Mouse (Mus musculus) forebrain, embryonic 11.5 days (tissue): ENCODE data around the gene Gmeb1. TPM values are rescaled to one million over a fixed set of nuclear protein-coding genes. Genes with fewer than 3 reads are reported as not detected.

Source experiments
- ATAC-seq: fragments of 200-750 bp; cut with Nextera tagmentation; replicated peaks from 2 replicates; pipeline ENCODE4 v1.8.0; 2017; ENCODE audit warnings: moderate TSS enrichment; ENCODE audit not compliant: low FRiP score
- DNase-seq: peaks from one replicate; pipeline ENCODE4 v3.0.0-alpha.2; 2017; ENCODE audit warnings: low spot score
- H3K27ac ChIP-seq: fragments of 300-500 bp; sonication (generic); 2 replicates; pipeline ENCODE4 v1.5.1; 2014; ENCODE audit warnings: low read depth, low read length
- H3K27me3 ChIP-seq: fragments of 300-500 bp; sonication (generic); 2 replicates; pipeline ENCODE4 v1.6.1; 2014; ENCODE audit warnings: mild to moderate bottlenecking, low read length, mixed read lengths; ENCODE audit not compliant: control insufficient read depth, insufficient read depth
- H3K36me3 ChIP-seq: fragments of 300-500 bp; sonication (generic); 2 replicates; pipeline ENCODE4 v1.6.1; 2014; ENCODE audit warnings: mild to moderate bottlenecking, low read length, moderate library complexity, mixed read lengths; ENCODE audit not compliant: control insufficient read depth, insufficient read depth
- H3K4me1 ChIP-seq: fragments of 300-500 bp; sonication (generic); replicated peaks from 2 replicates; pipeline ENCODE4 v1.6.1; 2014; ENCODE audit warnings: low read length, mixed read lengths; ENCODE audit not compliant: control insufficient read depth, insufficient read depth
- H3K4me2 ChIP-seq: fragments of 300-500 bp; sonication (generic); 2 replicates; pipeline ENCODE4 v1.6.1; 2014; ENCODE audit warnings: low read depth, mild to moderate bottlenecking, low read length, moderate library complexity, mixed read lengths; ENCODE audit not compliant: severe bottlenecking
- H3K4me3 ChIP-seq: fragments of 300-500 bp; sonication (generic); 2 replicates; pipeline ENCODE4 v1.5.1; 2014; ENCODE audit warnings: low read depth, low read length
- H3K9ac ChIP-seq: fragments of 300-500 bp; sonication (generic); 2 replicates; pipeline ENCODE4 v1.6.1; 2014; ENCODE audit warnings: low read length
- H3K9me3 ChIP-seq: fragments of 300-500 bp; sonication (generic); 2 replicates; pipeline ENCODE4 v1.6.1; 2016; ENCODE audit warnings: low read length, mixed read lengths; ENCODE audit not compliant: control insufficient read depth
- WGBS: fragments of 180-500 bp; shearing (Covaris S2); extraction: QIAGEN DNeasy Blood & Tissue Kit; methylation state at CpG from one replicate; pipeline ENCODE4 v1.1.7; 2014; 5-methylcytosine and 5-hydroxymethylcytosine counted together
- polyA plus RNA-seq: library from polyadenylated mRNA; unstranded; fragments of >200 nt; fragmentation: Nextera tagmentation; extraction: Ambion mirVana; gene quantifications from 2 replicates; pipeline ENCODE4 v1.2.1, GENCODE M21; 2014

The Gmeb1 gene
- polyA plus RNA-seq, 1 experiment from 2014 or later: 45.4 TPM

- no peaks in the 10 kb centered on the region for H3K27me3 ChIP-seq
- H3K27ac ChIP-seq: peak overlapping the region; percentile 50; the same call in 1 of the 2 replicates
- H3K4me3 ChIP-seq: no peak overlapping the region
- no peaks in the 10 kb centered on the region for H3K36me3 ChIP-seq
- 12% methylated on average over 6 of the region's 6 CpGs for WGBS
- ATAC-seq (0 out of 2 replicates have a peak, but pooled peaks have one; percentile 22), DNase-seq (no peak)
- no peak overlapping the region for H3K4me2 ChIP-seq
- no peak overlapping the region for H3K9ac ChIP-seq
- H3K4me1 ChIP-seq: no peaks in the 10 kb centered on the region; the same call in 1 of the 2 replicates
- H3K9me3 ChIP-seq: no peaks in the 10 kb centered on the region
Observed at GRCm38 (mm10) chr4:132268871-132269739, 7.7 kb upstream of the Gmeb1 start.

- Histone ChIP-seq H3K9ac (no peak overlapping the region), H3K27me3 (no peaks in the 10 kb centered on the region), H3K4me3 (no peak overlapping the region), H3K27ac (no peak overlapping the region), H3K4me2 (no peak overlapping the region), H3K4me1 (peaks cover 2% of the 10 kb centered on the region; the same call in 1 of the 2 replicates), H3K36me3 (no peaks in the 10 kb centered on the region), H3K9me3 (no peaks in the 10 kb centered on the region)
- ATAC-seq (no peak), DNase-seq (no peak)
- 83% methylated on average over 3 of the region's 3 CpGs for WGBS
Observed at GRCm38 (mm10) chr4:132266835-132267349, 5.5 kb upstream of the Gmeb1 start.

DNA sequence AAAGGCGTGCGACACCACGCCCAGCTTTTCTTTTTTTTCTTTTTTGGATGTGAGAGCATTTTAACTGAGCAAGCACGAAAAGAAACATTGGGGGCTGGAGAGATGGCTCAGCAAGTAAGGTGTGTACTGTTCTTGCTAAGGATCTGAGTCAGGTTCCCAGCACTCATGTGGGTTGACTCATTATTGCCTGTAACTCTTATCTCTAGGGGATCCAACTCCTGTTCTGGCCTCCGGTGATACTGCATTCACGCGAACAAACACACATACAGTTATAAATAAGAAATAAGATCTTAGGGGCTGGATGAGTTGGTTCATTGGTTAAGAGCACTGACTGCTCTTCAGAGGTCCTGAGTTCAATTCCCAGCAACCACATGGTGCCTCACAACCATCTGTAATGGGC lies 1.9 kb upstream of the Gmeb1 start:
- 95% methylated on average over 7 of the region's 7 CpGs for WGBS
- H3K9me3 ChIP-seq: no peaks in the 10 kb centered on the region
- H3K4me3 ChIP-seq: no peak overlapping the region
- no peak overlapping the region for H3K9ac ChIP-seq
- no peak for DNase-seq
- no peaks in the 10 kb centered on the region for H3K27me3 ChIP-seq
- no peaks in the 10 kb centered on the region for H3K36me3 ChIP-seq
- no peak for ATAC-seq
- no peak overlapping the region for H3K4me2 ChIP-seq
- no peak overlapping the region for H3K27ac ChIP-seq
- peaks cover 5% of the 10 kb centered on the region; the same call in 1 of the 2 replicates for H3K4me1 ChIP-seq

DNA sequence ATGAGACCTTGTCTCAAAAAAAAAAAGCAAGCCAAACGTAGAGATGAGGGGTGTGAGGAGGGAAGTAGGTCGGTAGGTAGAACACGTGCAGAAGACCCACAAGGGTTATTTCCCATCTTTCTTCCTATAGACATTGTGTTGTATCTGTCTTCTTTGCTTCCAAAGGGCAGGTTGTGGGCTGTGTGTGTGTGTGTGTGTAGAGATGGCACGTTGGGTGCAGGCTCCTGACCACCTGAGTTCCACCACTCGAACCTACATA lies 885 bp upstream of the Gmeb1 start:
- Histone ChIP-seq H3K9me3 (no peaks in the 10 kb centered on the region), H3K36me3 (no peaks in the 10 kb centered on the region), H3K27ac (no peak overlapping the region), H3K4me1 (peaks cover 5% of the 10 kb centered on the region; the same call in 1 of the 2 replicates), H3K4me2 (no peak overlapping the region), H3K4me3 (no peak overlapping the region), H3K27me3 (no peaks in the 10 kb centered on the region), H3K9ac (no peak overlapping the region)
- WGBS: 83% methylated on average over 5 of the region's 5 CpGs
- DNase-seq (no peak), ATAC-seq (no peak)

DNA sequence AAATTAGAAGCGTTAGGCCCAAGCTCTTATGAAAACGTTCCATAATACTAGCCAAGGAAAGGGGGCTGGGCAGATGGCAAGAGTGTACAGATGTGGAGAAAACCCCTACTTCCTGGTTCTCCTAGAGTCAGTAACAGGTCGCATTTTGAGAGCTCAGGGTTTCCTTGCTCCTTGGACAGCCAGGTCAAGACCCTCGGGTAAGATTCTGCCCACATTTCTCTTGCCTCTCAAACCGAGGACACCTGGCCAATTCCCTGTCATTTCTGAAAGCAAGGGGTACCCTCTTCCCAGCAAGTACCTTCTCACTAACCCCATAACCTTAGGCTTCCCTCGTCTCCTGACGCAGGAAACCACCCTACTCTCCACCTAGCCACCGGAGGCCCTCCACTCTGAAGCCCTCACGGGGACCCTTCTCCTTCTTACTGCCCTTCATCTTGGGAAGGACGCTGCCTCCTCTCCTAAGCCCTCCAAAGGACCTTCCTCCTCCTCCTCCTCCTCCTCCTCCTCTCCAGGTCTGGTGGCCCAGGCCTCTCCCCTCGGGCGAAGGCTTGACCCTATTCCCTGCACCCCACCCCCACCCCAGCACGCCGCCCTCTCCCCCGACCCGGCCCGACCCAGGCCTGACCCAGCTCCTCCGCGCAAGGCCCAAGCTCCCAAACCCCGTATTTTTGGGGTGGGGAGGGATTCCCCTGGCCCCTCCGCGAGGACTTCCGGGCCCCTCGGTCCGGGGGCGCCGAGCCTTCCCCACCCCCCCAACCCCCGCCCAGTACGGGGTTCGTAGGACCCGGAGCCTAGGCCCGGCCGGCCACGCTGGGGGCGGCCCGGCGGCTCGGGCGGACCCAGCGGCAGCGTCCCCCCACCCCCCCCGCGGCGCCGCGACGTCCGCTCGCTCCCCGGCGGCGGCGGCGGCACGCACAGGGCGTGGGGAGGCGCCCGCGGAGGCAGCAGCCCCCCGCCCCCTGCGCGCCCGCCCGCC lies 710 bp downstream of the Gmeb1 start:
- peaks cover 5% of the 10 kb centered on the region; the same call in 1 of the 2 replicates for H3K4me1 ChIP-seq
- WGBS: 4% methylated on average over 31 of the region's 64 CpGs
- H3K9ac ChIP-seq: peak overlapping the region; percentile 94
- peak; percentile 82 for DNase-seq
- peak overlapping the region; percentile 91 for H3K4me3 ChIP-seq
- H3K36me3 ChIP-seq: no peaks in the 10 kb centered on the region
- H3K4me2 ChIP-seq: peak overlapping the region; percentile 76
- no peaks in the 10 kb centered on the region for H3K27me3 ChIP-seq
- no peaks in the 10 kb centered on the region for H3K9me3 ChIP-seq
- ATAC-seq: peak; percentile 69
- H3K27ac ChIP-seq: peak overlapping the region; percentile 90

GRCm38 (mm10) chr4:132259248-132259647 lies 2.2 kb downstream of the Gmeb1 start:
- H3K27ac ChIP-seq: no peak overlapping the region
- H3K4me1 ChIP-seq: peaks cover 5% of the 10 kb centered on the region; the same call in 1 of the 2 replicates
- DNase-seq: no peak
- ATAC-seq: no peak
- no peak overlapping the region for H3K4me2 ChIP-seq
- no peaks in the 10 kb centered on the region for H3K36me3 ChIP-seq
- H3K4me3 ChIP-seq: no peak overlapping the region
- H3K27me3 ChIP-seq: no peaks in the 10 kb centered on the region
- H3K9me3 ChIP-seq: no peaks in the 10 kb centered on the region
- H3K9ac ChIP-seq: no peak overlapping the region
- WGBS: 94% methylated on average over 4 of the region's 4 CpGs

- Histone ChIP-seq H3K4me3 (no peak overlapping the region), H3K36me3 (peaks cover 3% of the 10 kb centered on the region; the same call in 1 of the 2 replicates), H3K4me2 (no peak overlapping the region), H3K27me3 (no peaks in the 10 kb centered on the region), H3K9ac (no peak overlapping the region), H3K27ac (no peak overlapping the region), H3K4me1 (0 out of 2 replicates have a peak, but pooled peaks cover 3% of the 10 kb centered on the region), H3K9me3 (no peaks in the 10 kb centered on the region)
- no peak for ATAC-seq
- WGBS: 91% methylated on average over 3 of the region's 3 CpGs
- DNase-seq: no peak
Observed at GRCm38 (mm10) chr4:132256384-132256783, 5.0 kb downstream of the Gmeb1 start.

DNA sequence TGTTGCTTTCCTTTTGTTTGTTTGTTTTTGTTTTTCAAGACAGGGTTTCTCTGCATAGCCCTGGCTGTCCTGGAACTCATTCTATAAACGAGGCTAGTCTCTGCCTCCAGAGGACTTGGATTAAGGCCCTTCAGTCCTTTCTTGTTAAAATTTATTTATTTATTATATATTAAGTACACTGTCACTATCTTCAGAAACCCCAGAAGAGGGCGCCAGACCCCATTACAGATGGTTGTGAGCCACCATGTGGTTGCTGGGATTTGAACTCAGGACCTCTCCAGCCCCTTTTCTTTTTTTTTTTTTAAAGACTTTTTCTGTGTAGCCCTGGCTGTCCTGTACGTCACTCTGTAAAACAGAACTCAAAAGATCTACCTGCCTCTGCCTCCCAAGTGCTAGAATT lies 6.4 kb downstream of the Gmeb1 start:
- Histone ChIP-seq H3K4me3 (no peak overlapping the region), H3K9me3 (no peaks in the 10 kb centered on the region), H3K36me3 (peaks cover 8% of the 10 kb centered on the region), H3K9ac (no peak overlapping the region), H3K4me1 (0 out of 2 replicates have a peak, but pooled peaks cover 3% of the 10 kb centered on the region), H3K27ac (no peak overlapping the region), H3K27me3 (no peaks in the 10 kb centered on the region), H3K4me2 (no peak overlapping the region)
- ATAC-seq (no peak), DNase-seq (no peak)
- 75% methylated on average over 3 of the region's 3 CpGs for WGBS
